Mouse (Mus musculus) embryo, embryonic 10.5 days (tissue): ENCODE measurements at regions not wholly inside any gene's neighbourhood (a gene's known extent, or its start where the extent isn't known, plus 50 kb on each side); places are given as distances from the start of the nearest gene placed in this dataset.

Experiments used
- DNase-seq: peaks from one replicate; pipeline ENCODE4 v3.0.0-alpha.2; 2015; ENCODE audit warnings: low spot score

- no peak for DNase-seq
Measured at GRCm38 (mm10) chr1:149760440-149760839, 200.7 kb downstream of the Pla2g4a start.

GRCm38 (mm10) chr1:149758783-149759132 lies 202.3 kb downstream of the Pla2g4a start:
- no peak for DNase-seq

- peak; percentile 83 for DNase-seq
Measured at GRCm38 (mm10) chr1:149758092-149758782, 202.9 kb downstream of the Pla2g4a start.

GRCm38 (mm10) chr1:149753269-149754060 lies 207.6 kb downstream of the Pla2g4a start:
- DNase-seq, result no peak

- DNase-seq, result no peak
Measured at GRCm38 (mm10) chr1:149749405-149749804, 211.7 kb downstream of the Pla2g4a start.

- DNase-seq, result no peak
Measured at GRCm38 (mm10) chr1:149738959-149739358, 222.1 kb downstream of the Pla2g4a start.

GRCm38 (mm10) chr1:149734241-149734640 lies 226.8 kb downstream of the Pla2g4a start:
- no peak for DNase-seq

- DNase-seq, result no peak
Measured at GRCm38 (mm10) chr1:149715171-149715570, 245.9 kb downstream of the Pla2g4a start.

- no peak for DNase-seq
Measured at GRCm38 (mm10) chr1:149712330-149712729, 248.8 kb downstream of the Pla2g4a start.

- no peak for DNase-seq
Measured at GRCm38 (mm10) chr1:149705223-149705622, 255.9 kb downstream of the Pla2g4a start.

- DNase-seq, result no peak
Measured at GRCm38 (mm10) chr1:149699411-149699810, 261.7 kb downstream of the Pla2g4a start.

GRCm38 (mm10) chr1:149674166-149674565 lies 286.9 kb downstream of the Pla2g4a start:
- no peak for DNase-seq

GRCm38 (mm10) chr1:149672571-149672970 lies 288.5 kb downstream of the Pla2g4a start:
- DNase-seq, result no peak

GRCm38 (mm10) chr1:149672117-149672516 lies 289.0 kb downstream of the Pla2g4a start:
- no peak for DNase-seq

- peak; percentile 4 for DNase-seq
Measured at GRCm38 (mm10) chr1:149671091-149671490, 290.0 kb downstream of the Pla2g4a start.
